Mouse (Mus musculus) T-helper 2 cell (primary cell): ENCODE results near the gene Cwh43.

Experiments used
- in situ Hi-C: fragments of 300-600 bp; cut with MboI, MseI; formaldehyde crosslinking; loops from one replicate; pipeline ENCODE4 v1.15.1; 2025; ENCODE audit warnings: high pct_unique_total_duplicates

Cwh43 gene

GRCm38 (mm10) chr5:73405981-73406722 lies at the start of gene Cwh43:
Gene Cwh43, plus strand, starts transcription at chr5:73406075.
- in situ Hi-C loops = no loop called here

GRCm38 (mm10) chr5:73359134-73359751 lies 46.6 kb upstream of the Cwh43 start:
- in situ Hi-C loops = no loop called here

GRCm38 (mm10) chr5:73359752-73360141 lies 46.1 kb upstream of the Cwh43 start:
- in situ Hi-C loops = no loop called here

- in situ Hi-C loops = no loop called here
These were observed 45.6 kb upstream of the Cwh43 start for GRCm38 (mm10) chr5:73360240-73360639.

GRCm38 (mm10) chr5:73362338-73362737 lies 43.5 kb upstream of the Cwh43 start:
- in situ Hi-C loops = no loop called here

GRCm38 (mm10) chr5:73362791-73363190 lies 43.1 kb upstream of the Cwh43 start:
- in situ Hi-C loops = no loop called here

- in situ Hi-C loops = no loop called here
These were observed 41.6 kb upstream of the Cwh43 start for GRCm38 (mm10) chr5:73364107-73364864.

DNA sequence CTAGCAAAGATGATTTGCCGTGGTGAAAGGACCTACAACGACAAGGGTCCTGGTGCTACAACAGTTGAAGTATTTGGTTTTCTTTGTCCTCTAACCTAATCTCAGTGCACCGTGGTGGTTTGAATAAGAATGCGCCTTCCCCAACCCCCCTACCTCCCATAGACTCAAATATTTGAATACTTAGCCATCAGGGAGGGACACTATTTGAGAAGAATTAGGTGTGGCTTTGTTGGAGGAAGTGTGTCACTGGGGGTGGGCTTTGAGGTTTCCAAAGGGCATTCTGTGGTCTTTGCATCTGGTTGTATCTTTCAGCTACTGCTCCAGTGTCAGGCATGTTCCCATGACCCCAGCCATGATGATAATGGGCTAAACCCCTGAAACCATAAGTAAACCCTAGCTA lies 38.0 kb upstream of the Cwh43 start:
- in situ Hi-C loops = no loop called here

GRCm38 (mm10) chr5:73368845-73369447 lies 36.9 kb upstream of the Cwh43 start:
- in situ Hi-C loops = no loop called here

DNA sequence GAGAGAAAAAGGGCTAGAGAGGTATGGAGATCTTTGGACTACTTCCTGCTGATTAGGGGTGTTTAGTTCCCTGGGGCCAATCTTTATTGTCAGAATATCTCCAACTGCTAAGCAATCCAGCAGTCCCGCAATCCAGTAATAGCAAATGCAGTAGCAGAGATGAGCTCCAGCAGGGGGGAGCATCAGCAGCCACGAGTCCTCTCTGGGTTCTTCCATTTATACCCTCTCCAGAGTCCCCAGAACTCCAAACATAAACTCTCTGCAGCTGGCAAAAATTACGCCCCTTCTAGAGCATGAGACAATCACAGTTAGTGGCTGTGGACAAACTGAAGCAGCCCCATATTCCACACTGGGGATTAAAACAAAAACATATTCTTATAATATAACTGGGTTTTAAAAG lies 36.1 kb upstream of the Cwh43 start:
- in situ Hi-C loops = no loop called here

DNA sequence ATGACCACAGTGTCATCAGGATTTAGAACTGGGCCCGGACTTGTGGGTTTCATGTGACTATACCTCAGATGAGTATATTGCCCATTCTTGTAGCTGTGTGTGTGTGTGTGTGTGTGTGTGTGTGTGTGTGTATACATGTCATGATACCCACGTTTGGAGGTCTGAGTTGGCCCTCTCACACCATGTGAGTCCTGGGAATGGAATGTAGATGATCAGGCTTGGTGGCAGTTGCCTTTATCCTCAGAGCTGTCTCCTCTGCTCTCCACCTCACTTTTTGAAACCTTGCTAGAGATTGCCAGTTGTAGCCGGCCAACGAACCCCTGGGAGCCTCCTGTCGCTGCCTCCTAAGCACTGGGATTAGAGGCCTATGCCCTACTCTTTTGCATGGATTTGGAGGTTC lies 33.3 kb upstream of the Cwh43 start:
- in situ Hi-C loops = no loop called here

DNA sequence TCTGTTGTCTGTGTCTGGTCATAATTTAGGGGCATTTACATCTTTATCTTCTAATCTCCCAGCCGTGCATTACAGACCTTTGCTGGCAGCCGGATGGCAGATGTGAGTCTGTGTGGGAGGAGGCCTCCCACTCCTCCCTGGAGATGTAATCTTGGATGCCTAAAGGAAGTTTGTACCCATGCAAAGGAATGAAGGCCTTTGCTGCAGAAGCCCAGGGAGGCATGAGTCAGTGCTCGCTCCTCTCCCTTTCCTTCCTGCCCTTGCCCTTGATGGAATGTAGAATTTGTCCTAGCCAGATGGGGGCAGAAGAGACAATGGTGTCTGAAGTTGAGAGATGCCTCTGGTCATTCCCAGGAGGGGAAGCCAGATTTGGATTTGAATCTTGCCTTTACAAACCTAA lies 32.7 kb upstream of the Cwh43 start:
- in situ Hi-C loops = no loop called here

DNA sequence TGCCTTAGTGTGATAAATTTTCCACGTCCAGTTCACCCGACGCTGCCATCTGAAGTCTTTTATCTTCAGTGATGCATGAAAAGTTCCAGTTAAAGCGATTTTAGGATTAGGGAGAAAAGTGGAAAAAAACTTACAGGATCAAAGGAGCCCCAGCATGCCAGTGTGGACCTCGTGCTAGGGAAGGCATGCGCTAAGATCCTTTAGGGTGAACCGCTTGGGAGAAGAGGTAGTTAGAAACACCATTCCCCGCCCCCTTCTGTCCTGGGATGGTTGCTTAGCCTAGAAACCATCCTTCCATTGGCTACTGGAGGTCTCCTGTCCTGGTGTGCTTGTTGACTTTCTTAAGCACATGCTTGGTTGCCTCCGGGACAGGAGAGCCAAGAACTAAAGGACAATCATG lies 29.8 kb upstream of the Cwh43 start:
- in situ Hi-C loops = loop anchor here (25.0 kb wide), 1 partner anchor 389 kb away; no protein-coding TSS in a partner anchor

GRCm38 (mm10) chr5:73376491-73376890 lies 29.4 kb upstream of the Cwh43 start:
- in situ Hi-C loops = loop anchor here (25.0 kb wide), 1 partner anchor 389 kb away; no protein-coding TSS in a partner anchor

GRCm38 (mm10) chr5:73379908-73380307 lies 26.0 kb upstream of the Cwh43 start:
- in situ Hi-C loops = loop anchor here (5.0 to 25.0 kb wide), 3 partner anchors 73 to 393 kb away; no protein-coding TSS in a partner anchor

DNA sequence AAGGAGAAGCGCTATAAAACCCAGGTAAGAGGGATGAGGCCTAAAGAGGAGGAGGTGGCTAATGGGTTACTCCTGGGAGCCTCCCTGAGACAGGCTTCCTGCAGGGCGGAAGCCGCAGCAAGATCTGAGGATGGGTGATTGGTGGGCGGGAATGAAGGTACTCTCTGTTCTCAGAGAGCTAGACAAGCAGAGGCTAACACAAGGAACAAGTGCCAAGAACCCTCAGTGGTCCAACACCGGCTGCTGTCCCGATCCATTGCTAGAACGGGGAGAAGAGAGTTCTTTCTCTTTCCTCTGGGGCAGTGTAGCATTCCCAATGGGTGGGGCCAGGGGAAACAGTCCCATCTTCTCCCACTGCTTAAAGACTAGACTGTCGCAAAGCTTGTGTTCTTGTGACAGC lies 25.0 kb upstream of the Cwh43 start:
- in situ Hi-C loops = loop anchor here (5.0 to 25.0 kb wide), 3 partner anchors 74 to 394 kb away; no protein-coding TSS in a partner anchor

GRCm38 (mm10) chr5:73381510-73381909 lies 24.4 kb upstream of the Cwh43 start:
- in situ Hi-C loops = loop anchor here (5.0 to 25.0 kb wide), 3 partner anchors 74 to 394 kb away; no protein-coding TSS in a partner anchor

DNA sequence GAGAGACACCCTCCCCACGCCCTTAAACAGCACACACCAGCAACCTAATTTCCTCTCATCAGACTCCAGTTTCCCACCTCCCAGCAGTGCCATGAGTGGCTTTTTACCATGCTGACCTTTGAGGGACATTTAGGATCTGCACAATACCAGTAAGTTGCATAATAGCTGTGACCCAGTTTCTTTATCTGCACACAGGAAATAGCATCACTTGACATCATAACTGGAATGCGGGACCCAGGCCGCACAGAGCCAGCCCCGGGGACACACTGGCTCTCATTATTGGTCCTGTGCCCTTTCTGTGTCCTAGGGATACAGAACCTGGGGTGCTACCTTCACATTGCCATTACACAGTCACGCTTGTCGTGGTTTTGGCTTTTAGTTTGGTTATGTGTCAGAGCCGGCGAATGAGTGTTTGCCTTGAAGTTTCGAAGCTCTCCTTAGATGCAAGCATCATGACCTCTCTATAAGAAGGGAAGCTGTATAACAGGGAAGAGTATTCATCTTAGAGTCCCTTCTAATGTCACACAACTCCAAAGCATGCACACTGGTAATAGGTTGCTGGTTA lies 23.8 kb upstream of the Cwh43 start:
- in situ Hi-C loops = loop anchor here (5.0 to 25.0 kb wide), 3 partner anchors 75 to 395 kb away; no protein-coding TSS in a partner anchor

DNA sequence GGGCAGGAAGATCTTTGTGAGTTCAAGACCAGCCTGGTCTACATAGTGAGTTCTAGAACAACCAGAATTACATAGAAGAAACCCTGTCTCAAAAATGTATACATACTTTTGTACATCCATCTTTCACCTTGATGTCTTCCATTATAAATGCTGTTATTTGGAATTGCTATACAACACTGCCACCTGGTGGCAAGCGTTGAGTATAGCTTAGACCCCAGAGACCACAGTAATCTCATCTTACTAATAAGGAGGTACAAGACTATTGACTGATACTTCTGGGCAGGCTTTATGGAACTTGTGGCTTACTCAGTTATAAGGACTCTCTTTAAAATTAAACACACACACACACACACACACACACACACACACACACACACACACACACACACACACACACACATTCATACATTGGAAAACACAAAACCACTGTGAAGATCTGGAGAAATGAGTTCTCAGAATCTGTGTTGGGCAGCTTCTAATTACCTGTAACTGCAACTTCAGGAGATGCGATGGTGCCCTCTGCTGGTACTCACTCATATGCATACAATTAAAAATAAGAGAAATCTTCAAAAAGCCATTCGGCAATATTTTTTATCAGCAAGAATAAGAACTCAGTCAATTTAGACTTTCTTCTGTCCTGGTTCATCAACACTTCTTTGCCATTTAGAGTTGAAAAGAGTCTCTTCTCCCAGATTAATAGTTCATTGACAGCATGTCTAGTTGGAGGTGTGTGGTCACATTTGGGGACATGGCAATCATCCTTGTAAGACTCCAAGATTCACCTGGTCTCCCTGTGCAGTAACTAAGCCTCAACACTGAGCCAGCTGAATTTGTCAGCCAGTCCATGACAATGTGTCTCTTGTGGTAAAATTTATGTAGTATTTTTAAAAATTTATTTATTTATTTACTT lies 22.9 kb upstream of the Cwh43 start:
- in situ Hi-C loops = loop anchor here (5.0 to 25.0 kb wide), 3 partner anchors 76 to 396 kb away; no protein-coding TSS in a partner anchor

DNA sequence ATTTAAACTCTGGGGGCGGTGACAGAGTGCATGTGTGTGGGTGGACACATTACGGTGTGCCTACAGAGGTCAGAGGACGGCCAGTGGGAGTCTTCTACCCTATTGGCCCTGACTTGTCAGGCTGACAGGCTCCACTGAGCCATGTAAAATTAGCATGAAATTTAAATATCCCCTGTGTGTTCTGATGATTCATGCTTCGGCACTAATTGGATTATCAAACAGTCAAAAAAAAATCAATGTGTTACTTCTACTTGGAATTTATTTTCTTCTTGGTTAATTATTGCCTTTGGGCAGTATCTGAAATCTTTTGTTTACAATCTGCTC lies 22.3 kb upstream of the Cwh43 start:
- in situ Hi-C loops = loop anchor here (5.0 to 25.0 kb wide), 3 partner anchors 76 to 396 kb away; no protein-coding TSS in a partner anchor
